Mouse (Mus musculus) embryo, embryonic 11 days (tissue): ENCODE measurements around the gene Cdh10.

Source experiments
- DNase-seq: peaks from one replicate; pipeline ENCODE4 v3.0.0-alpha.2; 2015

Gene Cdh10

DNA sequence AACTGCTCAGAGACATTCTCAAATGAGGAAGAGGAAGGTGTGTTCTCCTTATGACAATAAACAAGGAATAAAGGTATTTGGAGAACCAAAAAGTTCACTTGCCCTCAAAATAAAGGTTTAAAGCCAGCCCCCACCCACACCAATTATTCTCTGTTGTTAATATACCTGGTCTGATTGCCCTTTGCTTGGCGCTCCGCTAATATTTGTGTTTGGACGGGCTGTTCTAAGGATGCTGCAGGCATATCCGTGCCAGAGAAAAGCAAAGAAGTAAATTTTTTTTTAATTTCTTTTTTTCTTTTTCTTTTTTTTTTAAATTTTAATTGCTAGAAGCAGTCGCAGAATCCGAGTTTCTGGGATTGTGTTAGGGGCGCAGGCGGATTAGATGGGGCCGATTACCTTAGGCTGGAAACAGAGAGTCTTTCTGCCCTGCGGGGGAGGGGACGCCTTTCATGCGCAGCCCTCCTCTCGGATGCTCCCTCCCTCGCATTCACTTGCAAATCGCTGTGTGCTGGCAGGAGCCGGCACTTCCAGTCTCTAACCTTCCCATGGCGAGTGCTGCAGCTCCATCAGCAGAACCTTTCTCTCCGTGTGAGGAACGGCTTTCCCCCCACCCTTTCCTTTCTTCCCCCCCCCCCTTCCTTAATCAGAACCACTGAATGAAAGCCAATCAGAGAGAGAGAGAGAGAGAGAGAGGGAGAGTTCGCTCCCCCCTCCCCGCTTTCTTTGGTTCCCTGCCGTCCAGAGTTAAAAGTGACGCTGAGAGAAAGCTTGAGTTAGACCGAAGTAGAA, at the start of gene Cdh10:
Gene Cdh10 (plus strand): TSS at position 763 of the 789 bp plus-strand sequence.
- peak; percentile 87 for DNase-seq

GRCm38 (mm10) chr15:18809148-18809827, 9.5 kb upstream of the Cdh10 start:
- DNase-seq, result peak; percentile 7

DNA sequence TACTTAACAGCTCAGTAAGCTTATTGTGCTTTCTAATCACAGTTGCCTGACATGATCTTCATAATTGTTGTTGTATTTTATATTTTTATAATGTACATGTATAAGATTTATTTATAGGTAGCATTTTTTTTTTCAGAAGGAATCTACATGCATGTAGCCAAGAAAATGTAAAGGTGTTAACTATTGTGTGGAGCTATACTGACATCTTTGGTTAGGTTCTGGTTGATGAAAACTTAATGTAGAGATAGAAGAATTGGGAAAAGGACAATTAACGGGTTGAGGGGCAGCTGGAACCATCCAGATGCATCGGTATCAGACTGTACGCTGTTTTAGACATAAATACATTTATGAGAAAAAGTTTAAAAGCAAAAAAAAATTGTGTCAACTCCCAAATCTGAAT, 1.0 kb upstream of the Cdh10 start:
- DNase-seq, result no peak

DNA sequence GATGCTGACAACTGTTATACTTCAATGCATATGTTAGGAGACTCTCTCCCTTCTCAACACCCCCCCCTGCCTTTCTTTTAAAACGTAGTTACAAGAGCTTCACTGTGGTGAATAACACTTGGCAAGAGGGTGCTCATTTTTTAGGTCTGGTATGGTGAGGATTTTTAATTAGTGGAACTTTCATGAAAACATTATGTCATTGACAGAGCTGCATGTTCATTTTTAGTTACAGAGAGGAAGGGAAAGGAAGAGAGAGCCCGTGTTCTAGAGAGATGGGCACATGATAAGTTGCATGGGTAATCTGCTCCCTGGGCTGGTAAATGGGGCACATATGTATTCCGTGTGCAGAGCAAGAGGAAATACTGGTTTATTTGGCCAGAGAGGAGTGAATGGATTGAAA, 1.5 kb downstream of the Cdh10 start:
- peak; percentile 5 for DNase-seq

DNA sequence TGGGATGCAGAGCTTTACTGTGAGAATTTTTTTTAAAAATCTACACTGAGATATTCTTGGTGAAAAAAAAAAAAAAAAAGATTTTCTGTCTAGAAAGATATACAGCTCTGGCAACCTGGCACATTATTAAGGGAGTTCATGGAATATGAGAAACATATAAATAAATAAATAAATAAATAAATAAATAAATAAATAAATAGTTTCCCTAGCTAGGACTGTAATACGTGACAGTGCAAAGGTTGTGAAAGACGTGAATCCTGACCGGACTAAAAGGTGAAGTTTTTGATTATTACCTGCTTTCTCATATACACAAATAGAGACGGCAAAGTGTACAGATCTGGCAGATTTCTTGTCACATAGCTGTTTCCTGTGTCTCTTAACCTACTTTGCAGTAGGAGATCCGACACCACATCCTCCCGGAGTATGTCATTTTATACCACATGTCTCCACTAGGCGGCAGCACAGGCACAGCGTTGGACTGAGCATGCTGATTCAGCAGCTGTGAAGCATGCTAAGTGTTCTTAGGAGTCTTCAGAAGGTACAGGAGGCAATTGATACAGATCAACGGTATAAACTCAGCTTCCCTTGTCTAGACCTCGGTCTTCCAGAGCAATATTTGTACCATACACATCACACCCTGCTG, 2.5 kb downstream of the Cdh10 start:
- peak; percentile 87 for DNase-seq

- no peak for DNase-seq
Observed at GRCm38 (mm10) chr15:18823420-18823819, 4.7 kb downstream of the Cdh10 start.

- DNase-seq, result peak; percentile 80
Observed at GRCm38 (mm10) chr15:18832263-18832662, 13.5 kb downstream of the Cdh10 start.

GRCm38 (mm10) chr15:18841769-18842168, 23.0 kb downstream of the Cdh10 start:
- no peak for DNase-seq

DNA sequence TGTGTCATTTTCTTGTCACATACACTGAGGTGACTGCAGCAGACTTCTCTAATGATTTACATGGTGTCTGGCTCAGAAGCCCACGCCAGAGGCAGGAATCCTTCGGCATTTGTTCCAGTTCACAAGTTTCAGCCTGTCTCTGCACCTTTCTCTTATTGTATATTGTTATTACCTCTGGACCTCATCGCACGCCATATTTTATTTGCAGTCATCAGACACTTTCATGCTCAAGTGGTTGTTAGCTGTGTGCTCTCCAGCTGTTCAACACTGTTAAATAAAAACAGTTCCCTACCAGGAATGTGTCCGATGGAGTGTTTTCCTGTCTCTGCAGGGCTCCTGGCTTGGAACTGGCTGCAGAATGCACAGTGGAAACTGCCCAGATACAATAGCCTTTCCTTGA, 26.1 kb downstream of the Cdh10 start:
- DNase-seq, result peak; percentile 13

DNA sequence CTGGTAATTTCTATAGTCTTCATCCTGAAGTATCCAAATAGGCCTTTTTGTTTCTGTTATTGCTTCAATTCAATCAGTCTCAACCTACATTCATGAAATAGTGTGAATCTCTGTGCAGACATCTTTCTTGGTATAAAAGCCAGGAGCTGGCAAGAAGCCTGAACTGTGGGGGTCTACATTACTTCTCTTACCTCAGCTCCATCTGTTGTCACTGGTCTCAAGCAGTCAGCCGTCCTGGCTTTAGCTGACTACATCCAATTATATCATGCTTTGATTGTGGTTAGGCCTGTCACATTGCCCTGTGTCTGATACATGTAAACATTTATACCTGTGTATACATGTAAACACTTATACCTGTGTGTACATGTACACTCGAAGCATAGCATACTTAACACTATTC, 31.8 kb downstream of the Cdh10 start:
- DNase-seq, result no peak

GRCm38 (mm10) chr15:18858135-18858534, 39.4 kb downstream of the Cdh10 start:
- no peak for DNase-seq

- no peak for DNase-seq
Observed at GRCm38 (mm10) chr15:18869871-18870270, 51.1 kb downstream of the Cdh10 start.

DNA sequence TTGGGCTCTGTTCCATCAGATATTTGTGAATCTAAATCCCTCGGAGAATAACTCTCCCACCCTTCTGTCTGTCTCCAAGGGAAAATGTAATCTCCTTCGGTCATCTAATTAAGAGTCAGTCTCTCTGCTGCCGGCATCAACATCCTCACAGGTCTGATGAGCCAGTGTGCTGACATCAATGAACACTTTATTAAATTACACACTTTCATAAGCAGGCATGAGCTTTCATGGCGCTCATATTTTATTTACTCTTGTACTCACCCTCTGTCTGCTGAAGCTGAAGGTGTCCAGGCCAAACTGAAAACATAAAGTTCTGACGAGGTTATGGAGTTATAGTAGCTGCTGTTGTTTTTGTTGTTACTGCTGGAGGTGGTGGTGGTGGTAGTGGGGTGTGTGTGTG, 62.7 kb downstream of the Cdh10 start:
- no peak for DNase-seq

DNA sequence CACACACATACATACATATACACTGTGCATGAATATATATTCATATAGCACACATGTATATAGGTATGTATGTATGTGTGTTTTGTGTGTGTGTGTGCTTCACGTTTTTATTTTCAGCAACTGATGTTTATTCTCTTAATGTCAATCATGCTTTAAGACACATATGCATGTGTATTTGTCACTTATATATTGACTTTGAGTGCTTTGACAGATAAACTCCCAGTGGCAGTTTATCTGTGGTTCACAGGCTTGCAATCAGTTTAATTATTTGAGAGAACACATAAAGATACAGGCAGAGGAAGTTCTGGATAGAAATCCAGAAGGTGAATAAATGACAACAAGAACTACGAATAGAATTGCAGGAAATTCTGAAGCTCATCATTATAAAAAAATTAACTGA, 67.9 kb downstream of the Cdh10 start:
- no peak for DNase-seq

DNA sequence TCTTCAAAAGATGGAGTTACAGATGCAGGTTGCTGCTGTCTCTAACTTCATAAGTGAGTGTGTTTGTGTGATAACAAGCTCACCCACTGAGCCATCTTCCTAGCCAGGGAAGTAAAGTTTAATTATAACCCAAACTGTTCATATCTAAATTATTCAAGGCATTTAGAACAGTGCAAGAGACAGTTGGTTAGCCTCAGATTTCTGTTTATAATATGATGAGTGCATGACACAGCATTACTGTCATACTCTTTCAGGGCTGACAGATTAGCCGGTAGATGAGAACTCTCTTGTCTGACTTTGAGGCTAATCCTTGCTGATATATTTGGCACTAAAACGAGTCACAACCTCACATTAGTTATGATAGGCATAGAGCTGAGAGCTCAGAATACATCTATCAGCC, 70.2 kb downstream of the Cdh10 start:
- DNase-seq, result no peak

GRCm38 (mm10) chr15:18890358-18890757, 71.6 kb downstream of the Cdh10 start:
- no peak for DNase-seq

DNA sequence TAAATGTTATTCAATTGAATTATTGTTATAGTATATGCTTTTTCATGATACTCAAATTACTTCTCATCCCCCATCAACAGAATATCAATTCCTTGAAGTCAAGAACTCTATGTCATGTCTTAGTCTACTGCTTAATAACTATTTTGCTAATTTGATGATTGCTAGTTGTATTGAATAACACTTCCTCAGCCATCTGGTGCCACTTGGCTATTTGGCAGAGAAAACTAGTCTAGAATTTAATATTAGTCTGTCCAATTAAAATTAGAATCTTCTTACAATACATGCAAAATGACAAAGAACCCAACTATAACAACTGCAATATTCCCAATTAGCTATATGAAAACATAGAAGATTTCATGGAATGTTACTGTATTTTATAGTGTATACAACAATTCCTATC, 82.0 kb downstream of the Cdh10 start:
- no peak for DNase-seq

GRCm38 (mm10) chr15:18904131-18904530, 85.4 kb downstream of the Cdh10 start:
- DNase-seq, result no peak

- DNase-seq, result no peak
Observed at GRCm38 (mm10) chr15:18910612-18911011, 91.9 kb downstream of the Cdh10 start.

- DNase-seq, result no peak
Observed at GRCm38 (mm10) chr15:18925392-18926117, 106.8 kb downstream of the Cdh10 start.

DNA sequence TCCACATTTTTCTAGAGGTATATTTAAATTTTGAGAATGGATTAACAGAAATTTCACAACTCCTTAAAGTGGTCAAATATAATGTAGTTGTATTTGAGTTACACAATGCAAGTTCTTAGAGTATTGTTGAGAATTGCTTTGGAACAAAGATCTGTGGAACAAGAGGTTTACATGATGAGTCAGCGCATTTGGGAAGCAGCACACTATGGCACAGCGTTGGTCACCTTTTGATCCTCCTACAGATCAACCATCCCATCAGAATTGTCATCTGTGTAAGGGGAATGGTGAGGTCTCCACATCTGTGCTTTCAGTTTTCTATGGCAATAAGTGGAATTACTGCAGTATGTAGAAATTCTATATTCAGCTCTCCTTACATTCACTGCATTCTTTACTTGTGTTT, 108.2 kb downstream of the Cdh10 start:
- no peak for DNase-seq

DNA sequence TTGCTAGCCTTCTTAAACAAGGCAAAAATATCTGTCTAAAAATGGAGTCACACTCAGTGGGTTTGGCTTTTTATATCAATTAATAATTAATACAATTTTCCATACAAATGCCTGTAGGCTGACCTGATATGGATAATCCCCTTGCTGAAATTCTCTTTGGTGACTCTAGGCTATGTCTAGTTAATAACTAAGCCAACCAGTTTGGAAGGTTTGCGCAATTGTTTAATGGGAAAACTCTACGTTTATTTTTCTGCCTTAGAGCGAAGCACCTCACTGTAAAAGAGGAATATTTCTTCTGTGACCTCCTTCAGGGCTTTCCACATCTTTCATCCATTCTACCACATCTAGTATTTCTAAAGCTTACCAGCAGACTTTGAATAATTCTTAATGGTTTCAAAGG, 133.5 kb downstream of the Cdh10 start:
- DNase-seq, result no peak

GRCm38 (mm10) chr15:18975041-18975440, 156.3 kb downstream of the Cdh10 start:
- no peak for DNase-seq
